Mouse (Mus musculus) olfactory bulb, adult 2 months (tissue): ENCODE data around the gene Bbip1.

Source experiments
- CTCF ChIP-seq: fragments of 200-500 bp; IDR thresholded peaks from 2 replicates; pipeline ENCODE4 v1.5.1; 2012; ENCODE audit warnings: low read depth, mild to moderate bottlenecking, low read length, moderate library complexity; ENCODE audit not compliant: insufficient read depth
- POLR2A ChIP-seq: fragments of 200-500 bp; IDR thresholded peaks from 2 replicates; pipeline ENCODE4 v1.6.1; 2012; ENCODE audit warnings: mild to moderate bottlenecking, low read depth, low read length, moderate library complexity; ENCODE audit not compliant: insufficient read depth

DNA sequence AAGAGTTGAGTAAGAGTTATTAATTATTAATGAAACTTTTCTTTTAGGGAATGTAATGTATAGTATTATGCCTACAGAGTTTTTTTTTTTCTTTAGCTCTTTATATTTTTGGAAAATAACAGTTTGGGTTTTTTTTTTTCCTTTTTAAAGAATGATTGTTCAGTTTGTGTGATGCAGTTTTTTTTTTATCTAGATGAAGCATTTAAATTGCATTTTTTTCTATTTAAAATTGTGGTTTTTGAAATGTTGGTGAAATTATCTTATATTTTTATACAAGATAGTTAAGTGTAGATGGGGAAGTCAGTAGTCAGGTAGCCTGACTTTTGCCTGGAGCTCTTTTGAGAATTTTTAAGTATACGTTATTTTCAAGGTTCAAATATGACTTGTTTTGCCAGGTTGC is 17.7 kb downstream of the Bbip1 start:
- TF ChIP-seq POLR2A (no peak), CTCF (no peak)
